Mouse (Mus musculus) cortical plate, adult 2 months (tissue): ENCODE measurements around the gene Igsf8.

Source experiments
- CTCF ChIP-seq: fragments of 200-500 bp; IDR thresholded peaks from 2 replicates; pipeline ENCODE4 v1.5.1; 2011; ENCODE audit warnings: mild to moderate bottlenecking, control low read depth, low read length; ENCODE audit not compliant: insufficient read depth; ENCODE audit errors: extremely low read depth
- POLR2A ChIP-seq: fragments of 200-500 bp; IDR thresholded peaks from 2 replicates; pipeline ENCODE4 v1.6.1; 2011; ENCODE audit warnings: mild to moderate bottlenecking, low read length, control low read depth; ENCODE audit not compliant: insufficient read depth; ENCODE audit errors: extremely low read depth

DNA sequence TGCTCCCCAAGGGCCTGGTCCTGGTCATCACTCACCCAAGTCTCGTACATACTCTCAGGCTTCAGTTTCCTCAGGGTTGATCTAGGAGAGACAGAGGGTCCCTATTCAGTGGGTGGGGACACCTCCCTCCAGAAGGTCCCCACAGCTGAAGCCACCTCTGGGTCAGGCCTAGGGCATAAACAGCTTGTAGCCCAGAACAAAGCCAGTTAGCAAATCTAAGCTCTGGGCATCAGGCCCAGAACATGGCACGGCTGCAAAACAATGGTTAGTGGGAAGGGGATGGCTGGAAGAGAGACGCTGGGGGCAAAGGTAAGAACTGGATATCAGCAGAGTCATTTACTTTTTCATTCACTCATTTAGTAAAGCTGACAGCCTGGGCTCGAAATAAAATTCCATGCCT, 47.7 kb upstream of the Igsf8 start:
- no peak for TF ChIP-seq CTCF
- TF ChIP-seq POLR2A: no peak
